Mouse (Mus musculus) subcutaneous adipose tissue, adult 2 months (tissue): ENCODE data around the gene Nr2c2. TPM values are rescaled to one million over a fixed set of nuclear protein-coding genes. Genes with fewer than 3 reads are reported as not detected.

Experiments
- polyA plus RNA-seq: library from polyadenylated mRNA; depleted of rRNA; stranded (reverse); fragments of >200 nt; gene quantifications from 2 replicates; pipeline ENCODE4 v1.2.3, GENCODE M21; 2012; ENCODE audit warnings: low replicate concordance; rRNA removed

Nr2c2 gene
- polyA plus RNA-seq, result 13.3 and 26.9 TPM in 2 replicates

DNA sequence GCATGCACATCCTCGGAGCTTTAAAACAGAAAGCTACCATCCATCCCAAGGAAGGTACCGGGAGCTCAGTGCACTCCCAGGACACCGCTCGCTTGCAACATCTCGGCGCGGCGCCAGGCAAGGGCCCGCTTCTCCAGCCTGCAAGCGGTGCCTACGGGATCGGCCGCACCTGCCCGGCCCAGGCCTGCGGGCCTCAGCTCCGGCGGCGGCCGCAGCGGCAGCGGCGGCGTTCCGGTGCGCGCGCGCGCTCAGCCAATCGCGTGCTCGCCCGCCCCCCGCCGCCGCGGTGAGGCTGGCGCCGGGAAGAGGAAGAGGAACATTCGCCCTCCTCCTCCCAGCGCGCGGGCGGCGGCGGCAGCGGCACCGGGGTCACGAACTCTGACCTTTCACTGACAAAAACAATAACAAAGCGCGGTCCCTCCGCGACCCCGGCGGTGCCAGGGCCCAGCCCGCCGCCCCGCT is at the start of gene Nr2c2:
Nr2c2 (plus strand) TSS at position 261 of the 462 bp plus-strand sequence.

DNA sequence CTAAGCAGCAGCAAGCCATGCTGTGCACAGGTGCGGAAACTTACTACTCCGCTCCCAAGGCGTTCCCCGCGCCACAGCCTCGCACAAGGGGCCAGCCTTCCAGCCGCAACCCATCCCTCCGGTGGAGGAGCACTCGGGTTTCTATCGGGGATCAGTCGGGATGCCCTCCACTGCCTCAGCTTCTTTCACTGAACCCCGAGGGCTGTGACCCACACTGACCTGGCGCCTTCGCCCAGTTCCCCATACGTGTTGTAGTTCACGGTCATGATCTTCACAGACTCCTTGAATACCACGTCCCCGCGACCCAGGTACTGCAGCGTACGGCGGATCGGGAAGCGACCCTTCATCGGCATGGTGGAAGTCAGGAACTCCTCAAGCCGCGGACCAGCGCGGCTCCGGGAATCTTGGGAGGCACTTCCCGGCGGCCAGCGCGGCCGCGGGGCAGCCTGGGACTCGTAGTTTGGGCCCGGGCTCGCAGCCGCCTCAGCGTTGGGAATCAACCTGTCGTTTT is 92.5 kb downstream of the Nr2c2 start, which contains the start of gene Mrps25:
Mrps25 (minus strand) TSS at position 413 of the 511 bp plus-strand sequence.

DNA sequence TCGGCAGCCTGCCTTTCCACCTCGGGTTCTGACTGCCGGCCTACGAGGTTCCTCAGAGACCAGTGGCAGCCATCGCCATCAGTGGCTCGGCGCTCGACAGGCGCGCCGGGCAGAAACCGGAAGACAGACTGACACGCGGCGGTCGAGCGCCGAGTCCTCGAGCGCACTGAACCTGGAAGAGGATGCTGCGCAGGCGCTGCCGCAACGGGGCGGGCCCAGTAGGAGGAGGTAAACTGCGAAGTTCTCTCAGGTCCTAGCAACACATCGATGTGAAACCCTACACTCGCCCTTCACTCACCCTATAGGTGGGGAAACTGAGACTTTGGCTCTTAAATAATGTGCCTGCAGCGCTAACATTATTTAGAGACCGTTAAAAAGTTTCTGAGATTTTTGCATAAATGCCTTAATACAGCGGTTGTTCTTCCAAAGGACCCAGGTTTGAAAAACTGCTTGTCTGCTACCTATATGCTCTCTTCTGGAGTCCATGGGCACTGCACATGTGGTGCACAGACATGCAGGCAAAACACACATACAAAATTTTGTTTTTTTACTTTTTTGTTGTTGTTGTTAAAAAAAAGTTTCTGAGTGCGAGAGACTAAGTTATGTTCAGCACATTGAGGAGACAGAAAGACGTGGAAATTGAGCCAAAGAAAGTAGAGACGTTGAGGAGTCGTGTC is 123.7 kb downstream of the Nr2c2 start, which contains the start of gene Rbsn:
Rbsn (minus strand) TSS at position 153 of the 677 bp plus-strand sequence.

Other genes starting within 250 kb of the Nr2c2 start
- 5.2 and 6.0 TPM in 2 replicates for gene Ccdc174, start 213.3 kb upstream of the Nr2c2 start, polyA plus RNA-seq
- 0.46 and 0.59 TPM in 2 replicates for gene 4930590J08Rik, start 188.6 kb upstream of the Nr2c2 start, polyA plus RNA-seq
- gene Fgd5, start 112.5 kb upstream of the Nr2c2 start, polyA plus RNA-seq, result 13.9 and 29.2 TPM in 2 replicates
- gene Mrps25, start 92.6 kb downstream of the Nr2c2 start, polyA plus RNA-seq, result 15.9 and 17.7 TPM in 2 replicates
- gene Rbsn, start 123.5 kb downstream of the Nr2c2 start, polyA plus RNA-seq, result 9.8 and 15.8 TPM in 2 replicates
- not detected in 2 replicates for gene Trh, start 153.3 kb downstream of the Nr2c2 start, polyA plus RNA-seq